Mouse (Mus musculus) urinary bladder, postnatal 36 days (tissue): ENCODE measurements around the gene Rilpl1.
"Not testable (repeated sequence)": the region's sequence is repeated elsewhere in the genome, so short reads cannot be mapped to it uniquely, and the experiment has no call there.

Experiments
- DNase-seq, 2 experiments: peaks; one replicate each; pipeline ENCODE4 v3.0.0; 2022; ENCODE audit warnings: low spot score in 2 of 2, mixed read lengths in 1 of 2

The Rilpl1 gene

GRCm38 (mm10) chr5:124492618-124493017 lies 38.6 kb downstream of the Rilpl1 start:
- no peak for DNase-seq

GRCm38 (mm10) chr5:124491732-124492131 lies 39.5 kb downstream of the Rilpl1 start:
- DNase-seq: no peak

DNA sequence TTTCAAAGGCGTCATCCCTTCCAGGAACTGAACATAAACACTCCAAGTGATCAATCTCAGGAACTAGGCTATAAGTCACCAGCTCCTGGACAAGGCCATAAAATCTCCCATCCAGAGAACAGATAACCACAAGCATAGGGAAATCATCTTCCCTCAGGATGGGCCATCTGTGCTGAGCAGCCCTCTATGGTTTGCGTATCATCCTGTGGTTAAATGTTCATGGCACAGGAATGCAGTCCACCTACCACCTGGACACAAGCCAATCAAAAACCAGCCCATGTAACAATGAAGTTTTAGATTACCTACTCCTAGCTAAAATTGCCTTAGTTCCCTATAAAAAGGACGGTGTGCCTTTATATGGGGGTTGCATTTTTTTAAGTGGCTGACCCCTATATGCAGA lies 42.3 kb downstream of the Rilpl1 start:
- no peak for DNase-seq

DNA sequence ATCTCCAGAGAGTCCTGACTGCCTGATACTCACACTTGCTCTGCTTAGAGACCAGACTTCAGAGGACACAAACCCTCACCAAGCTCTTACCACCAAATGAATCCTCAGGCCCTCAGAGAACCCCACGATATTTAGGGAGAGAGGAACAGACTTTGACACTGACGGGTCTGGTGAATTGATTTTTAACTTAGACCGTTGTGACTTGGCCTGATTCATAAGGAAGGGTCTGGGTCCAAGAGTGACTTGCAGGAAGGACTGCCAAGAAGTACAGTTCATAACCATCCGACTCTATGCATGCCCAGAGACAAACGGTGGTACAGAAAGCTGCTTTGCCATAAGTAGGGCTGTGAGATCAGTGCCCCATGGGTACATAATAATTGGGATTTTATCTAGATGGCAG lies 45.5 kb downstream of the Rilpl1 start:
- no peak for DNase-seq

DNA sequence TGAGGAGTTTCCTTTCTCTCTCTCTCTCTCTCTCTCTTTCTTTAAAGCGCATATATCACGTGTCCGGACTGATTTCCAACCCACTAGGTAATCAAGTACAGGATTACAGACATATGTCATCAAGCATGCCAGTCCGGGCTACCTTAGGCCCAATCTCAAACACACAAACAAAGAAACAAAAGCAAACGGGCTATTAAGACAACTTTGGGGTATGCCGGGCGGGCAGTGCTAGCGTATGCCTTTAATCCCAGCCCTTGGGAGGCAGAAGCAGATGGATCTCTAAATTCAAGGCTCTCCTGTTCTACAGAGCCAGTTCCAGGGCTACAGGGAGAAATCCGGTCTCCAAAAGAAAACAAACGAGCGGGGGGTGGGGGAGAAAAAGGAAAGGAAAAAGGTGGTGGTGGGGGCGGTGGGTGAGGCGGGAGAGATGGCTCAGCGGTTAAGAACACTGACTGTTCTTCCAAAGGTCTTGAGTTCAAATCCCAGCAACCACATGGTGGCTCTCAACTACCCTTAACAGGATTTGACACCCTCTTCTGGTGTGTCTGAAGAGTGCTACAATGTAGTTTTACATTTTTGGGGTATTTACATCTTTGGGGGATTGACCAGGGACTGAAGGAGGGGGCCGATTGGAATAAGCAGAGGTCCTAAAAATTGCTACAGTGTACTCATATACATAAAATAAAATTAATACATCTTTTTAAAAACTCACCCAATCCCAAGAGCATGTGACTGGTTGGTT lies 47.4 kb downstream of the Rilpl1 start:
- peak in 1 of 2 experiments; percentile 23 for DNase-seq

- DNase-seq: peak; percentile 91
Measured at GRCm38 (mm10) chr5:124482966-124483654, 48.1 kb downstream of the Rilpl1 start, which contains the start of gene Snrnp35. Gene Snrnp35, plus strand, starts transcription at chr5:124483134.

DNA sequence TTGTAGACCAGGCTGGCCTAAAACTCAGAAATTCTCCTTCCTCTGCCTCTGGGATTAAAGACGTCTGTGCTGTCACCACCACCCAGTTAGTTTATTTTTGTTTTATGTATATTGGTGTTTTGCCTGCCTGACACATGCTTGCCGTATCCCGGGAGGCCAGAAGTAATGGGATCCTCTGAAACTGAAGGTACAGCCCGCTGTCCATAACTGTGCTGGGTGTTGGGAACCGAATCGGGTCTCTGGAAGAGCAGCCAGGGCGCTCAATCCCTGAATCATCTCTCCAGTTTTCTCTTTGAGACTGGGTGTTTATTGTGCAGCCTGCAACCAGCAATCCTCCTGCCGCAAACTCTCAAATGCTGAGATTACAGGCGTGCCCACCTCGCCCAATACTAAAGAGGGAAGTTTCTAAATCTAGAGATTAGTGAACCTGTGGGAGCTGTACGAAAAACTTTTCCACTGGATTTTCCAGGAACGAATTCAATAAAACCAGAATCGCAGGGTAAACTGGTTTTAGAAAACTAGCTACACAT lies 48.7 kb downstream of the Rilpl1 start:
- peak; percentile 14 to 42 for DNase-seq

DNA sequence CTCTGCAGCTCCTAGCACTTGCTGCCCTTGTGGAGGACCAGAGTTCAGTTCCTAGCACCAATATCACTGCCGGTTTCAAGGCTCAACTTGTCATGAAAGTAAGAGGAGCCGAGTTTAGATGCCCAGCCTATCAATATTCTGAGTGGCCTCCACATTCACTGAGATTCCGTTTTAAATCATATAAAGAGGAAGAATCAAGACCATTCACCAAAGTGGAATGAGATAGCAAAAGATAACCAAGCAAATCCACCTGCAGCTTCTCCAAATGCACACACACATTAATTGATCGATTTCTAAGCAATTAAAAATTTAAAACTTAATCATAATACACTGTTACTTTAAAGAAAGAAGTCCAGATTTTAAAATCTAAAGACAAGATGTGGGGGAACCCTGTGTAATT lies 49.5 kb downstream of the Rilpl1 start:
- no peak for DNase-seq

DNA sequence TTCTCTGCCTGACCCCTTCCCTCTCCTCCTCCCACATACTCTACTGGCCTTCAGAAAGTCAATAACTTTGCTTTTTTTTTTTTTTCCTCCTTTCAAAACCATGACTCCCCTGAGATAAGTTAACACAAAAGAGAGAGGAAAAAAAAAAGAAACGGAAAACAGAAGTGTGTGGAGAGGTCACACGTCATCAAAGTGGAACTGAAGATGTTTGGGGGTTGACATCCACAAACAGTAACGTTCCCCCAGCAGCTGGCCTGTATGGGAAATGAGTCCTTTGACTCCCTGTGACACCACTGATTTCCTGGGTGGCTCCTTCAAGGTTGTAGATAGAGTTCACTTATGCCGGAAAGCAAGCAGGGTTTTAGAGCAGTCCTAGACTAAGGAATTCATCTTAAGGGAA lies 51.1 kb downstream of the Rilpl1 start:
- DNase-seq: no peak

DNA sequence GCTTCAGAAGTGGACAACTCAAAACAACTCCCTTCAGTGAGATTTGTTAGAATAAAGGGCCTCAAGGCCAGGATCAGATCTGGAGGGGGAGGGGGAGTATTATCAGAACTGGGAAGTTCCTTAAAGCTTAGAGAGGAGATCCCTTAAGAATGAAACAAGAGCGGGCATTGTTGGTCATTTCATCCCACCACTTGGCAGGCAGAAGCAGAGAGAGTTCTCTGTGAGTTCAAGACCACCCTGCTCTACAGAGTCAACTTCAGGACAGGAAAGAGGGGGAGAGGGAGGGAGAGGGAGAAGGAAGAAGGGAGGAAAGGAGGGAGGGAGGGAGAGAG lies 52.4 kb downstream of the Rilpl1 start:
- no peak for DNase-seq

- no peak for DNase-seq
Measured at GRCm38 (mm10) chr5:124470591-124471171, 60.5 kb downstream of the Rilpl1 start.

GRCm38 (mm10) chr5:124469486-124469885 lies 61.7 kb downstream of the Rilpl1 start:
- no peak for DNase-seq

GRCm38 (mm10) chr5:124468365-124468764 lies 62.8 kb downstream of the Rilpl1 start:
- DNase-seq: no peak

DNA sequence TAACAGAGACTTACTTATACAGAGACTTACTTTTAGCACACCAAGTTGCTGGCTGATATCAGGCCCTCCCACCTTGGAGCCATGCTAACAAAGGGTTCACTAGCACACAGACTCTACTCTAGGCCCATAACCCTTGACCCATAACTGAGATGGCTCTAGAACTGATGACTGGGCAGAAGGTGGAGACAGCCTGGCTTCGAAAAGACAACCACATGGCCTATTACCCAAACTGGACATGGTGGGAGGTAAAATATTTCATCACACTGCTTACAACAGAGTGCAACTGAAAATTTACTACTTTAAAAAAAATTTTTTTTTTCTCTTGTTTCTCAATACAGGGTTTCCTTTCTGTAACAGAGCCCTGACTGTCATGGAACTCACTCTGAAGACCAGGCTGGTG lies 63.4 kb downstream of the Rilpl1 start:
- DNase-seq: no peak

DNA sequence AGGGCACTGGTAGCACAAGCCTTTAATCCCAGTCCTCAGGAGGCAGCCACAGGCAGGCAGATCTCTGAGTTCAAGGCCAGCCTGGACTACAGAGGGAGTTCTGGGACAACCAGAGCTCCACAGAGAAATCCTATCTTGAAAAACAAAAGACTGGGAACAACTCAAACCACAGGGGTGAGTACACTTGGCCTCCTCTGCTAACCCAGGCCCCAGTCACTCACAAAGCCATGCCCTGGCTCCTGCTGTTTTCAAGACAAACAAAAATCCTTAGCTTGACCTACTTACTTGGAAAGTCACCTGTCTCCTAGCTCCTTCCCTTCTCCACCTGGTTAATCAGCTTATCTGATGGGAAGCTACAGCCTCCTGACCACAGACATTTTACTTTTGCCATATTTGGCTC lies 66.3 kb downstream of the Rilpl1 start:
- DNase-seq: no peak

GRCm38 (mm10) chr5:124463462-124463861 lies 67.7 kb downstream of the Rilpl1 start:
- DNase-seq: no peak

DNA sequence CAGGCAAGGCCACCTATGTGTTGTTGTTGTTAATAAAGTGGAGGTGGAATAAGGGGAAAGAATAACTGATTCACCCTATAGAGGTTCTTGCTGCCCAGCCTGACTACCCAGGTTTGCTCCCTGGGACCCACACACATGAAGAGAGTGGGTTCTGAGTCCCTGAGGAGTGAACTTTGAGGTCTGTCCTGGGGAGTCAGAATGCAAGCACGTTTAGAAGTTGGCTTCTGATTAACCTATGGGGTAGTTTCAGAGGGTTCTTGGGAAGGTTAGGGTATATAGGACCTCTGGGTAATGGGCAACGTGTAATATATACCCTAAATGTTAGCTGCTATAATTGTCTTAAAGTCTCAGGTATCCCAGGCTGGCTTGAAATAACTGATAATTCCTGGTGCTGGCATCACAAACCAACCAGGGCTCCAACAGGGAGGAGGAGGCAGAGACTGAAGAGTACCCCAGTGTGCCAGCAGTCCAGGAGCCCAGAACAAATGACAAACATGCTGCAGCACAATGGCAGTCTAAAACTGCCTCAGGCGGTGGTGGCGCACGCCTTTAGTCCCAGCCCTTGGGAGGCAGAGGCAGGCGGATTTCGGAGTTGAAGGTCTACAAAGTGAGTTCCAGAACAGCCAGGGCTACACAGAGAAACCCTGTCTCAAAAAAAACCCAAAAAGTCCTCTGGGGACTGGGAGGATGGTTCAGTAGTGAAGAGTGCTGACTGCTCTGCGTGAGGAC lies 68.7 kb downstream of the Rilpl1 start:
- no peak for DNase-seq

DNA sequence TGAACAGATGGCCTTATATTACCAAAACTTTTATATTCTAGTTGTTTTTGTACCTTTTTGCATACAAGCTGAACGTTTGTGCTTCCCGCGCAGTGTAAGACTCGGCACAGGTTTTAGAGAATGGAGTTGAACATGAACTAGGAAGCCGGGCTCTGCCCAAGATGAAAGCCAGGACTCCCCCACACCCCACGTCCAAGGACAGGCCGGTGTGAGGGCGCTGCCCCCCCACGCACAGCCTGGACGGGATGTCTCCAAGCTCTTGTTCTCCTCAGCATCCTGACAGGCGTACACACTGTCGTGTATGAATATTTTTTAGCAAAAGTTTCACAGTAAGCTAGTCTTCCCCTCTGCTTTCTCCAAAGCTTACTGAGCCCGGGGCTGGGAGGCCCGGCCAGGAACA lies 70.3 kb downstream of the Rilpl1 start:
- not testable (repeated sequence) for DNase-seq

GRCm38 (mm10) chr5:124456762-124457161 lies 74.4 kb downstream of the Rilpl1 start:
- no peak for DNase-seq

- no peak for DNase-seq
Measured at GRCm38 (mm10) chr5:124454082-124454419, 77.1 kb downstream of the Rilpl1 start.

- no peak for DNase-seq
Measured at GRCm38 (mm10) chr5:124453339-124454081, 77.7 kb downstream of the Rilpl1 start.
